Mouse (Mus musculus): ENCODE results near the gene Nanos2.

Gene Nanos2

DNA sequence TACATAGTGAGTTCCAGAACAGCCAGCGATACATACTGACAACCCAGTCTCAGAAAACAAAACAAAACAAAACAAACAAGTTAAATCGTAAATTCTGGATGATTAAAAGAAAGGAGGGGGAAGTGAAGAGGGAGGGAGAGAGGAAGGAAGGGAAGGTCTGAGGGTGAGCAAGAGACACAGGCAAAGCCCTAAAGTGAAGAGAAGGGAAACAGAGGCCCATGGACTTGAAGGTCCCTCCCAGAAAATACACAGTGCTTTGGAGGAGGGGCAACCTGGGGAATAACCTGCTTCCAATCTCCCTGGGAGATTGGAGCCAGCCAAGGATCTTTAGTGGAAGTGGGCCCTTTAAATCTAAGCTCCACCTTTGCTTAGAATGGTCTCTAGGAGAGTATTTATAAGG is at the start of gene Nanos2:
TSS of gene Nanos2 (plus strand) at position 301 of the 400 bp plus-strand sequence.
- DNase-seq (ENCODE audit: low spot score): no peak

DNA sequence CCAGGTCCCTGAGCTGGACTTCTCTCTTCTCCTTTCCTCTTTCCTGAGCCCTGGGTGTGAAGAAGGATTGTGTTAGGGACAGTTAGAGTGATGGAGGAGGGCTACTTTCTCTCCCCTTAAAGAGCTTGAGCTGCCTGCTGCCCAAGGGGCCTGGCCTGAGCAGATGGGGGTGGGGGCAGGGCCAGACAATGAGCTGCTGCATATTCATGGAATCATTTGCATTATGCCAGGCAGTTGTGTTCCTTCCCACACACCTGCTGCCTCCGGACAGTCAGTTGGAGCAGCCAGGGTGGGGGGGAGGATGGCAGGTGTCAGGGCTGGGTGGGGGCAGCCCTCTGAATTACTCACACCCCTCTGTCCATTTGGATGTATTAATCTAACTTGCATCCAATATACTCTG is 44.8 kb upstream of the Nanos2 start:
- no peak for DNase-seq (ENCODE audit: low spot score)

DNA sequence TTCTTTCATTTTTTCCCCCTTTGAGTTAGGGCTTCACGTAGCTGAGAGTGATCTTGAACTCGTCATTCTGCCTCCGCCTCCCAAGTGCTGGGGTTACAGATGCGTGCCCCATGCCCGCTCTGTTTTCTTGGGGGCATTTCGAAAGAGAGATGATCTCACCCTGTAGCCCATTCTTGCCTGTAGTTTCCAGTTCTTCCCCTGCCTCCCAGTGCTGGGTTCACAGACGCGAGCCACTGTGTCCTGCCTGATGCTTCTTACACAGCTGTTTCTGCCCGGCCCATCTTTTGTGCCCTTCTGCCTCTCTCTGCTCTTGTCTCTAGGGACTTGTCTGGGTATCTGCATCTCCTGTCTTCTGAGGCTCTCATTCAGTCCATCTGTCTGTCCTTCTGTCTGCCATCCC is 44.4 kb upstream of the Nanos2 start:
- no peak for DNase-seq (ENCODE audit: low spot score)

DNA sequence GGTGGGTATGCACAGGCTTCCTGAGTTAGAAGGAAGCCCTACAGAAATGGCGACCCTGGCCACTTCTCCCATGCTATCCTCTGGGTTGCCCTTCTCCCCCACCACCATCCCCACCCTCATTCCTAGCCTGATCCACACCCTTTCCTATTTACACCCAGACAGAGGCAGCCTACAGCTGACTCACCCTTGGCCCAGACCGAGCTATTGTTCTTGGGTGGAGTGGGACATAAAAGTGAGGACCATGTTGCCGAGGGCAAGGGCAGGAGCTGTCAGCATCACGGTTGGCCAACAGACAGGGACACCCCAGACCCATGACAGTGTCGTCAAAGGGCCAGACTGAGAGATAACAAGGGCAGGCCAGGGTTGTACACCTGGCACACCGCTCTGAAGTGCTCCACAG is 39.0 kb upstream of the Nanos2 start:
- no peak for DNase-seq (ENCODE audit: low spot score)

DNA sequence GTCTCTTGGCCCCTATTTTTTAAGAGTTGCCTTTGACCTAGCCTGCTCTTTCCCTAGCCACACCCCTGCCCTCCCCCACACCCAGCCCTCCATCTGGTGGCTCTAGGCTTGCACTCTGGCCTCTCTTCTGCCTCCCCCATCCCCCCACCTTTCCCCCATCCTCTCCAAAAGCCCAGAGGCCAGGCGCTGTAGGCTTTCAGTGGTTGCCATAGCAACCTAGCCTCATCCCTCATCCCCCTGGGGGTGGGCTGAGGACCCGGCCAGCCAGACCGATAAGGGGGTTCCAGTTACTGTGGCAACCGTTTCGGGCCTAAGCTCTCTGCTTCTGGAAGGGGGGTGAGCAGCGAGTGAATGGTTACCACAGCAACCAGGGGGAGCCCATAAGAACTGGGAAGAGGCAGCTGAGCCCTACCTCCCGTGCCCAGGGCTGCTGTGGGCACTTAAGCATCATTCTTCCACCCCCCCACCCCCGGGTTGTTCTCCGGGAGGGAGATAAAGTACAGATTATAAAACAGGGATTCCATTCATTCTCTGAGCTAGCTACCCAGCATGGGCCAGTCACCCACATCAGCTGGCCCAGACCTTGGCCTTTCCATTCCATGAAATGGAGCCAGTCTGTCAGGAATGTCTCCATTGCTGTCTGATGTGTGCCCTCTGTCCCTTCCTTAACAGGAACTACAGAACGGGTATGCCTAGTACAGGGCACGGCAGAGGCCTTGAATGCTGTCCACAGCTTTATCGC is 37.2 kb upstream of the Nanos2 start:
- no peak for DNase-seq (ENCODE audit: low spot score)

DNA sequence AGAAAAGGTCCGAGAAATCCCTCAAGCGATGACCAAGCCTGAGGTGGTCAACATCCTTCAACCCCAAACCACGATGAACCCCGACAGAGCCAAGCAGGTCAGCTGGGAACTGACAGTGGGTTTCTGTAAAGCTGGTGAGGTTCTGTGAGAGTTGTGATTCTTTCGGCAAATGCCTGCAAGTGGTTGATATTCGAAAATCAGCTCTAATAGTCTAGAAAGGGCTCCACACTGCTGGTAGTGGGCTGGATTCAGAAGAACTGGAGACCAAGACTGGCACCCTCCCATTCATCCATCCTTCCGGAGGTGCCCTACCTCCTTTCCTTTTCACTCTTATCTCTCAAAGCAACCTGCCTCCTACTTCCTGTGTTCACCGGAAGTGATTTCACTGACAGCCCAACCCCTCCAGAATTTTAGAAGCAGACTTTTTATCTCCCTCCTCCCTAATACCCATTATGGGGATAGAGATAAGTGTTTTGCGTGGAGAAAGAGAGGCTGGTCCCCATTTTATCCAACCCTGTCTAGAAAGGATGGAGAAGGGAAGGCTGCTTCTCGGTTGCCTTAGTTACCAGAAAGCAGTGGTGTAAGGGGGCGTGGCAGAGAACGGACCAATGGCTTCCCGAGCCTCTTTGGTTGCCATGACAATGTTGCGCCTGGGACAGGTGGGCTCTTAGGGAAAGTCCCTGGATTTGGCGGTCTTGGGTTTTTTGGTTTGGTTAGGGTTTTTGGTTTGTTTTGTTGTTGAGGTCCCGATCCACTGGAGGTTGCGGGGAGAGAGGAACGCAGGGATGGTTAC is 36.5 kb upstream of the Nanos2 start:
- no peak for DNase-seq (ENCODE audit: low spot score)

DNA sequence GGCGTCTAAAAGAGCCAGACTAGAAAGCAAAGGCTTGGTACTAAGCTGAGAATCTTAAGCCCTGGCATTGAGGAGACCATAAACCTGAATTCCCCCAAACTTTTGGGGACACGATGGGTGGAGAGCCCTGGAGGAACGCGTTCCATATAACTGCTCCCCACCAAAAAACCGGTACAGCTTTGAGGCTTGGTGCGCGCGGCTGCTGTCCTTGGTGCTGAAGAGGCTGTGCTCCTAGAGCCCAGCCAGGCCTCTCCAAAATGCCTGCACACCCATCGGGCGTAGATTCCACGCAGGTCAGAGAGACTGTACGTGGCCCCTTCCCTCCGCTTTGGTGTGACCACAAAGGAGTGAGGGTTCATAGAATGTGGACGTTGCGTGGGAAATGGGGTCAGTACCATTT is 35.8 kb upstream of the Nanos2 start:
- no peak for DNase-seq (ENCODE audit: low spot score)

DNA sequence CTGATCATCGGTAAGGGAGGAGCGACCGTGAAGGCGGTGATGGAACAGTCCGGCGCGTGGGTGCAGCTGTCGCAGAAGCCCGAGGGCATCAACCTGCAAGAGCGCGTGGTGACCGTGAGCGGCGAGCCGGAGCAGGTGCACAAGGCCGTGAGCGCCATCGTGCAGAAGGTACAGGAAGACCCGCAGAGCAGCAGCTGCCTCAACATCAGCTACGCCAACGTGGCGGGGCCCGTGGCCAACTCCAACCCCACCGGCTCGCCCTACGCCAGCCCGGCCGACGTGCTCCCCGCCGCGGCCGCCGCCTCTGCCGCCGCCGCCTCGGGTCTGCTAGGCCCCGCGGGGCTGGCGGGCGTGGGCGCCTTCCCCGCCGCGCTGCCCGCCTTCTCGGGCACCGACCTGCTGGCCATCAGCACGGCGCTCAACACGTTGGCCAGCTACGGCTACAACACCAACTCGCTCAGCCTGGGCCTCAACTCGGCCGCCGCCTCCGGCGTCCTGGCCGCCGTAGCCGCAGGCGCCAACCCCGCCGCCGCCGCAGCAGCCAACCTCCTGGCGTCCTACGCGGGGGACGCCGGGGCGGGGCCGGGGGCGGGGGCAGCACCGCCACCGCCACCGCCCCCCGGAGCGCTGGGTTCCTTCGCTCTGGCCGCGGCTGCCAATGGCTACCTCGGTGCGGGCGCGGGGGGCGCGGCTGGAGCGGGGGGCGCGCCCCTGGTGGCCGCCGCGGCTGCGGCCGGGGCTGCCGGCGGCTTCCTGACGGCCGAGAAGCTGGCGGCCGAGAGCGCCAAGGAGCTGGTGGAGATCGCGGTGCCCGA is 29.4 kb upstream of the Nanos2 start:
- no peak for DNase-seq (ENCODE audit: low spot score)

DNA sequence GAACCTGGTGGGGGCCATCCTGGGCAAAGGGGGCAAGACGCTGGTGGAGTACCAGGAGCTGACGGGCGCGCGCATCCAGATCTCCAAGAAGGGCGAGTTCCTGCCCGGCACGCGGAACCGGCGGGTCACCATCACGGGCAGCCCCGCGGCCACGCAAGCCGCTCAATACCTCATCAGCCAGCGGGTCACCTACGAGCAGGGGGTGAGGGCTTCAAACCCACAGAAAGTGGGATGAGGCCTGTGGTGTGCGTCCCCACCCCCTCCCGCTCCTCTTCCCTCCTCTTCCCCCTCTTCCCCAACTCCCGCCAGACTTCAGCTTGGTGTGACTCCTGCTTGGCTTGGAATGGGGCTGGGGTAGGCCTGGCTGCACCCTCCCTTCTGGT is 28.8 kb upstream of the Nanos2 start:
- no peak for DNase-seq (ENCODE audit: low spot score)

DNA sequence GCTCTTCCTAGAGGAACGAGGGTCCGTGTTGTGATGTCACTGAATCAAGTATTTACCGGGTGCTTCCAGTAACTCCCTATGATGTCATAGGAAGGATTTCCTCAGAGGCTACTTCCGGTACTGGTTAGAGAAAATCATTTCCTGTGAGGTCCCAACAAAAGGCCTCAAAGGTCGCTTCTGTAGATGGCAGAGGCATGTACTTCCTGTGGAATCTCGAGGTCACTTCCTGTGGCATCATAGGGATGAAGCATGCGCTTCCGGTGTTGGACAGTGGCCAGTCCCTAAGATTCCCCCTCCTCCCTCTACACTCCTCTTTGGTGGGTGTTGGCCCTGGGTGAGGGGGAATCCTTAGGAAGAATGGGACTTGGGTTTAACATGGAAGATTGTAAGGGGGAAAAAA is 27.8 kb upstream of the Nanos2 start:
- no peak for DNase-seq (ENCODE audit: low spot score)

DNA sequence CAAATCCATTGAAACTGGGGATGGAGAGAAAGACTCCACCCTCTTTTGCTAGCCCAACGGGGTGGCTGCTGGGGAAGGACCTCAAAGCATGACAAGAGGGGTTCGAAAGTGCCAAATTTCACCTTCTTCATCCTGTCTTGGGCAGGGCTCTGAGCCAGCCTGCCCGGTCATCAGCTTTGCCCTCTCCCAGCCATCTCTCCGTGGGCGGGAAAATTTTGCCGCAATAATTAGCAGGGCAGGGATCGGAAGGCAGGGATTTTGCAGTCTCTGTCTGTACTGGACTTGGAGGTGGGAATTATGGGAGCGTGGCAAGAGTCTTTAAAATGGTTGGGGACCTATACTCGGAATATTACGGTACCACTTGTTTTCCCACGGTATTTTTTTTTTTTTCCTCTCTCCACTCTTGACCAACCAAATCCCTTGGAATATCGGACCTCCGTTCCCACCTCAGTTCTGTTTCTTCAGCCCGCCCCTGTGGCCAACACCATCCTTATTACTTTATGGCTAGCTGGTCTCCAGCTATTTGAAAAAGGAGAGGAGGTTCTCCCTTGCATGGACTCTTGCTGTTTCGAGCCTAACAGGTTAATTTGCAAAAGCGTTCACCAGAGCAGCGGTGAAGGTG is 24.9 kb upstream of the Nanos2 start:
- no peak for DNase-seq (ENCODE audit: low spot score)

DNA sequence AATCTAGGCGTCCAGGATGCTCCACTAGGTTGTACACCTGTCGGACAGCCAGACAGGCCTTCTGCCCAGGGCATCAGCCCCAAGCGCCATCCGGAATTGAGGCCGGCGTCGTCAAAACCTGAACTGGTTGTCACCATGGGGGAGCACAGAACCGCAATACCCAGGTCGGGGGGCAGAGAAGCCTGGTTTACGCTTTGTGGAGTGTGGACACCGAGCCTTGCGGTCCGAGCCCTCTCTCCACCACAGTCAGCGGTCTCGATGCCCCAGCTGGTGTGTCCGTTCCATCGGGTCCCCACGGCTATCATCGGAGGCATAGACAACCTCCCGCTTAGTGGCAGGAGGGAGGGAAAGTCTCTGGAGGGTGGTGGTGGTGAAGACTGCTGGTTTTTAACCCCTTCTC is 24.4 kb upstream of the Nanos2 start:
- DNase-seq (ENCODE audit: low spot score): no peak

DNA sequence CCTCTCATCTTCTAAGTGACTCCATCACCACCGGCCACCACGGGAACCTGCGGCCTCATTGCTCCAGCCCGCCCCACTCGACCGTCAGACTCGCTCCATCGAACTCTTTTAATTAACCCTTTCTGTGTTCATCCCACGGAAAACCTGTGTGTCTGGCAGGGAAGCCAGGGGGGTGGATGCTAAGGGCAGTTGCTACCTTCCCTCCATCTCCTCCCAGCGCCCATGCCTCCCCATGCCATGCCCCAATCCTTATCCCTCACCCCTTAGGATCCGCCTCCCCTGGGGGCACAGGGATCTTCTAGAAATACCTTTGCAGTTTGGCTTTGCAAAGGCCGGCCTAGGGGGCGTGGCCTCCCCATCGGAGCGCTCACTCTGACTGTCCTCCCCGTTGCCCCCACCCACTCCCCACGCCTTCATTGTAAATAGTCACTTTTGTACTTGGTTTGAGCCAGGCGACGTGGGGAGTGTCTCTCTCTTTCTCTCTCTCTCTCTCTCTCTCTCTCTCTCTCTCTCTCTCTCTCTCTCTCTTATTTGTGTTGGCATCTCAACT is 23.8 kb upstream of the Nanos2 start:
- DNase-seq (ENCODE audit: low spot score): no peak

DNA sequence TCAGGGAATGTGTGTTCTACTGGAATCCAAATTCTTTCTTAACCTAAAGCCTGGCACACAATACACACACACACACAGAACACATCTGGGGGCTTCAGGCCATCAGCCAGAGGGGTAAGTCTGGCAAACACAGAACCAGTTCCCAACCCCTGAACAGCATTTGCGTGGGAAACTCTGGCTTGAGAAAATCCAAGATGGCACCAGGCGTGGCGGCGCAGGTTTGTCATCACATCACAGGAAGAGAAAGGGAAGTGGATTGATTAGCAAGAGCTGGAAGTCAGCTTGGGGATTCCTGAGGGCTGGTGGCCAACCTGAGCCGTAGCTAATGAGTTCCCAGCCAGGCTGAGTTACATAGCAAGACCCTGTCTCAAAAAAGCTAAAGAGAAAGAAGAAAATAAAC is 21.9 kb upstream of the Nanos2 start:
- no peak for DNase-seq (ENCODE audit: low spot score)

DNA sequence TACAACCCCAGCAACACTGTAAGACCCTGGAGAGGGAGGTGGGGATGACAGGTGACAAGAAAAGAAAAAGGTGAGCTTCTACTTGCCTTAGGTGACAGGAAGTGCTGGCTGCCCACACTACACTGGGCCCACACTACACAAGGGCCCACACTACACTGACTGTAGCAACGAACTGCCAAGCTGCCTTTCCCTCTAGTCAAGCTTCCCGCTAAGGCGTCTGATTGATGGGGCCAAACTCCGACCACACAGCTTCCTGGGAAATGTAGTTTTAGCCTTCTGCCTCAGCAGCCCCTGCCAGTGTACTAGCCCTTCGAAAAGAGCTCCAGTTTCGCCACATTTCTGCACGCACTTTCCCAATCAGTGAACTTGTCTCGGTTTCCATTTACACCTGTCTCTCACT is 19.6 kb upstream of the Nanos2 start:
- no peak for DNase-seq (ENCODE audit: low spot score)

DNA sequence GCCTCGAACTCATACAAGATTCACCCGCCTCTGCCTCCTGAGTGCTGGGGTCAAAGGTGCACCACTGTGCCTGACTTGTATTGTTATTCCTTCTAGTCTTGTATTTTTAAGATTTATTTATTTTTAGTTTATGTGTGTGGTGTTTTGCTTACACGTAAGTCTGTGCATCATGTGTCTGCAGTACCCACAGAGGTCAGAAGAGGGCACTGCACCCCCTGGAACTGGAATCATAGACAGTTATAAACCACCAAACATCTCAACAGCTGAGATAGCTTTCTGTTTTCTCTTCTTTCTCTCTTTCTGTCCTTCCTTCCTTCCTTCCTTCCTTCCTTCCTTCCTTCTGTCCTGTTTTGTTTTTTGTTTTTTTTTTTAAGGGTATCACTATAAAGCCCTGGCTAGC is 16.2 kb upstream of the Nanos2 start:
- no peak for DNase-seq (ENCODE audit: low spot score)

DNA sequence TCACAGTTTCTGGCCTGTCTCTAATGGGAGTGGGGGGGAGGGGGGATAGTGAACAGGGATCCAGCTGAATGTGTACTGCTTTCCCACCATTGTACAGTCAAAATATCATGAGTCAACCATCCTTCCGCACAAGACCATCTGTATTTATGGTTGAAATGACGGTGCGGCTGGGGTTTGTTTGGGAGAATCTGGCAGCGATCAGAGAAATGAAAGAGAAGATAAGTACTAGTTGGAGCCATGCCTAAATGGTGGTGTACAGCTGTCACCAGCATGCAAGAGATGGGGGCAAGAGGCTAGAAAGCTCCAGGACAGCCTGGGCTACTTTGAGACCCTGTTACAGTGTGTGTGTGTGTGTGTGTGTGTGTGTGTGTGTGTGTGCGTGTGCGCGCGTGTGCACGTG is 8.8 kb upstream of the Nanos2 start:
- DNase-seq (ENCODE audit: low spot score): no peak

DNA sequence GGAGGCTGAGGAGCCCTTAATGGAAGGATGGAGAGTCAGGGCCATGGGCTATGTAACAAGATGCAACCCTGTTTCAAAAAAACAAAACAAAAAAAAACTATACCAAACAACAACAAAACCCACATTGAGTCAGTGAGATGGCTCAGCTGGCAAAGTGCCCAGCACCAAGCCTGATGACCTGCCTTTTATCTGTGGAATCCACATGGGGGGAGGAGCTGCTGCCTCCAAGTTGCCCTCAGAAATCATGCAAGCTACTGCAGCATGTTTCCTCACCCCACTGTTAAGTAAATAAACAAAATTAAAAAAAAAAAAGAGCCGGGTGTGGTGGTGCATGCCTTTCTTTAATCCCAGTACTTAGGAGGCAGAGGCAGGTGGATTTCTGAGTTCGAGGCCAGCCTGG is 697 bp upstream of the Nanos2 start:
- peak; percentile 30 for DNase-seq (ENCODE audit: low spot score)

DNA sequence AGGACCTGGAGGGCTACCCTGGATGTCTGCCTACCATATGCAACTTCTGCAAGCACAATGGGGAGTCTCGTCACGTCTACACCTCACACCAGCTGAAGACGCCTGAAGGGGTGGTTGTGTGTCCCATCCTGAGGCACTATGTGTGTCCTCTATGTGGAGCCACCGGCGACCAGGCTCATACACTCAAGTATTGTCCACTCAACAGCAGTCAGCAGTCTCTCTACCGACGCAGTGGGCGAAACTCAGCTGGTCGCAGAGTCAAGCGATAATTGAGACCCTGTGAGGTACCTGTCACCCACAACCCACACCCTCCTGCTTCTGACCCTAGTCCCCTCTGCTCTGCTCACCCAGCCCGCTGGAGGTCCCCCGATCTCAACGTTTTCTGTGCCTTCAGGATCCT is 547 bp downstream of the Nanos2 start:
- no peak for DNase-seq (ENCODE audit: low spot score)

DNA sequence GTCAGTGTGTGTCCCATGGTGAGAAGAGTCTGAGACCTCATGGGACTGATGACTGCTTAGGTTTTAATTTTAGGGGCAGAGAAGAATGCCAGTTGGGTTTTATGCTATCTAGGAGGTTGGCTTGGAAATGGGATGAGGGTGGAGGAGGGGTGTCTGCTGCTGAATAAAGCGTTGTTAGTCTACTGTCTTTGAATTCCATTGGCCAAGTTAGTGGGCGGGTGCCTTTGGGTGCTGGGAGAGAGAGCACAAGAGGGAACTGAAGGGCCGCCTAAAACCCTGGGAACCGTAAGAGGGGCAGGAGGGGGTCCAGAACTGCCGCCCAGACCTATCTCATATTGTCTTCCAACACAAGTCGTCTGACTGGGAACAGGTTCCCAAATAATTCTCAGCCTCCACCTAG is 1.6 kb downstream of the Nanos2 start:
- DNase-seq (ENCODE audit: low spot score): no peak

DNA sequence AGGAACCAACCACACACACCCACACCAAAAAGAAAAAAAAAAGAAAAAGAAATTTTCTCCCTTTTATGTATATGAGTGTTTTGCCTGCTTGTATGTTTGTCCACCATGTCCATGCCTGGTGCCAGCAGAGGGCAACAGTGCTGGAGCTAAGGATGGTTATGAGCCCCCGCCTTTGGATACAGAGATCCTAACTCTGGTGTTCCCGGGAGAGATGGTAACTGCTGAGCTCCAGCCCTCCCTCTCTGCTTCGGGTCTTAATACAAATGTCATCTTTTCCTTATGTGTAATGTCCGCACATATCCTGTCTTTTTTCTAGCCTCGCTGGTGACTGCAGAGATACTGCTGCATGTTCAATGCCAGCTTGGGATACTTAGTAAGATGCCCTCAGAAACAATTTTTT is 2.8 kb downstream of the Nanos2 start:
- no peak for DNase-seq (ENCODE audit: low spot score)

DNA sequence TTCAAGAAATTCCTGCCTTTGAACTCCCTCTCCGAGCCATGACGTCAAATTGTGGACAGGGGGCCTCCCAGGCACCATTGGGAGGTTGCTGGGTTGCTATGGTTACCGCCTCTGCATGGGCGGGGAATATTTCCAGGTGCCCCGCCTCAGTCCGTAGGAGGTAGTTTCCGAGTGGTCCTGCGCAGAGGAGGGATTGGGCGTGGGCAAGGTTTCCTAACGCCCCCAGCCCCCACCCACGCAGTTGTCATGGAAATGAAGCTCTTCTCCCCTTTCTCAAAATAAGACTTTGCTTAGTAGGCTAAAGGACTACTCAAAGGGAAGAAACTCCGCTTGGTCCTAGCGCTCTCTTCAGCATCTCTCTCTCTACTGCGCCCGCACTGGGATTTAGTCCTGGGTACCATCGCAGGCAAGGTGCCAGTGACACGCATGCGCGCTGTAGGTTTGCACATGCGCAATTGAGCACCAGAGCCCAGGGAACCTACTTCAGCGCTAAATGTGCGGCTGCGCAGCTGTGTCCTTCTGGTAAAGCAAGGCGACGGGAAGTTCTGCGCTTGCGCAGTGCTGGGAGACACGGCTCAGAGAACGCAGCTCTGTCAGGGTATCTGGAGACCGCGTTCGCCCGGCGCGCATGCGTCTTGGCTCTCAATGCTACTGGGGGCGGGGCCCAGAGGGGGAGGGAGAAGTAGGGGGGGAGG is 3.5 kb downstream of the Nanos2 start, which contains the start of gene Mypop:
TSS of gene Mypop (plus strand) at position 645 of the 695 bp plus-strand sequence.
- DNase-seq (ENCODE audit: low spot score): peak; percentile 92
